Mouse (Mus musculus): ENCODE measurements around the gene Idh1.
A peak's percentile ranks its signal among the peaks of the same experiment; 100 is the strongest.

- TF ChIP-seq POLR2A (IDR thresholded peaks at IDR 0.05; ENCODE audit: insufficient read depth, low read length): no peak
- TF ChIP-seq CTCF (IDR thresholded peaks at IDR 0.05; ENCODE audit: low read depth, low read length): peak; percentile 75
Observed at GRCm38 (mm10) chr1:65112031-65112806, 74.1 kb downstream of the Idh1 start.

All from ES-Bruce4 (cell line).